Mouse (Mus musculus): ENCODE measurements around the gene Iqsec1.

Gene Iqsec1

DNA sequence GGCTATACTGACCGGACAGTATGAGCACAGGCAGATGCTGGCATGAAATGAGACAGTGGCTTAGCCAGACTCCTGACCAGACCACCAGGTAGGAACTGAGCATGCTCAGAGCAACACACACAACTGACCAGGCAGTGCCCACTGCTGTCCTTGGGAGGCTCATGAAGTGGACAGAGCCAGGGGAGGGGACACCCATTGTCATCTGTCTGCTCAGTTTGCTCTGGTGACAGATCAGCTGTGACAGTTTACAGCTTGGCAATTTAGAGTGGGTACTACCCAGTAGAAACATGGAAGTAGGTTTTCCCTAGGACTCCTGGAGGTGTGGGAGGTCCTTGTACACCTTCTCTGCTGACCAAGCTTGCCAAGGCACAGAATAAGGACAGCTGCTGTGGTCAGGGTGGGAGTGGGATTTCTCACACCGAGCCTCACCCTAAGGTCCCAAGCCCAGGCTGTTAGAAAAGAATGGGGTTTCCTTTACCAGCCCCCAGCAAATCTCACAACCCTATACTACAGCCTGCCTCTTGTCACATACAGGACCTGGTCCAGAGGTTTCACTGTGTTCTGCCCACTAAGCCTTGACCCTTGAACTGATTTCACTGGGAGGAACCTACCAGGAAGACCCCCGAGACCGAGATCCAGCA lies 253.0 kb downstream of the Iqsec1 start:
- DNase-seq (ENCODE audit: extremely low spot score, low read depth, low spot score) = no peak

- DNase-seq (ENCODE audit: extremely low spot score, low read depth, low spot score) = no peak
Observed at GRCm38 (mm10) chr6:90734806-90735205, 253.7 kb downstream of the Iqsec1 start.

GRCm38 (mm10) chr6:90731327-90731726 lies 257.2 kb downstream of the Iqsec1 start:
- no peak for DNase-seq (ENCODE audit: extremely low spot score, low read depth, low spot score)

DNA sequence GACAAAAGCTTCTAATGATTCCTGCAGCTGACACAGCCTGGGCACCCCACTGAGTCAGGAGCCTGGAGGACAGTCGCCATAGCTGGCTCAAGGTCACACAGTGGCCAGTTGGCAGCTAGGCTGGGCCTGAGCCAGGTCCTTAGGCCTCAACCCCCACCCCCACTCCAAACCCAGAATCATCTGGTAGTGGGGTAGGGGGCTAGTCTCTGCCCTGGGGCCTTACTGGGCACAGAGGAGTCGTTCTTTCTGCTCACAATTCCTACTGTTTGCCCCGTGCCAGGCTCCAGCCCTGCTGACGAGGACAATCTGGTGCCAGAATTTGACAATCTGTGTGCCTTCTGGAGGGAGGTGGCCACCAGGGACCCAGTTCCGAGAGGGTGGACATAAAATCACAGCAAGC lies 258.7 kb downstream of the Iqsec1 start:
- DNase-seq (ENCODE audit: extremely low spot score, low read depth, low spot score) = no peak

- no peak for DNase-seq (ENCODE audit: extremely low spot score, low read depth, low spot score)
Observed at GRCm38 (mm10) chr6:90728491-90728931, 260.0 kb downstream of the Iqsec1 start.

- no peak for DNase-seq (ENCODE audit: extremely low spot score, low read depth, low spot score)
Observed at GRCm38 (mm10) chr6:90727826-90728225, 260.7 kb downstream of the Iqsec1 start.

GRCm38 (mm10) chr6:90726711-90727122 lies 261.8 kb downstream of the Iqsec1 start:
- DNase-seq (ENCODE audit: extremely low spot score, low read depth, low spot score) = no peak

- no peak for DNase-seq (ENCODE audit: extremely low spot score, low read depth, low spot score)
Observed at GRCm38 (mm10) chr6:90725526-90725925, 263.0 kb downstream of the Iqsec1 start.

- DNase-seq (ENCODE audit: extremely low spot score, low read depth, low spot score) = no peak
Observed at GRCm38 (mm10) chr6:90722993-90723392, 265.5 kb downstream of the Iqsec1 start.

- no peak for DNase-seq (ENCODE audit: extremely low spot score, low read depth, low spot score)
Observed at GRCm38 (mm10) chr6:90720996-90721746, 267.3 kb downstream of the Iqsec1 start.

- DNase-seq (ENCODE audit: extremely low spot score, low read depth, low spot score) = no peak
Observed at GRCm38 (mm10) chr6:90720201-90720600, 268.3 kb downstream of the Iqsec1 start.

DNA sequence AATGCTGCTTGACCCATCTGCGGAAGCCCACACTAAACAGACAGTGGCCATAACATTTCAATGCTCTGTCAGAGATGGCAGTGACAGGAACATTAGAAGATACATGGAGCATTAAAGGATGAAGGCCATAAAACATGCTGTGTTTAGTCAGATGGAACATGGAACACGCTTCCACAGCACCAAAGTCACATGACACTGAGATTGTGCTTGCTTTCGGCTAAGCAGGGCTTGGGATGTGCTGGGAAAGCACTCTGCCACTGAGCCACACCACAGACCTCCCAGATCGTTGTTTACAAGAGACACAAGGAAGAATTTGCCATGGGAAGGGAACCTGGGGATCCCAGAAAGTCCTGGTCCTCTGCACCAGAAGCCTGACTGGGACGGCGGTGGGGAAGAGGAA lies 269.1 kb downstream of the Iqsec1 start:
- no peak for DNase-seq (ENCODE audit: extremely low spot score, low read depth, low spot score)

- no peak for DNase-seq (ENCODE audit: extremely low spot score, low read depth, low spot score)
Observed at GRCm38 (mm10) chr6:90718477-90718876, 270.0 kb downstream of the Iqsec1 start.

DNA sequence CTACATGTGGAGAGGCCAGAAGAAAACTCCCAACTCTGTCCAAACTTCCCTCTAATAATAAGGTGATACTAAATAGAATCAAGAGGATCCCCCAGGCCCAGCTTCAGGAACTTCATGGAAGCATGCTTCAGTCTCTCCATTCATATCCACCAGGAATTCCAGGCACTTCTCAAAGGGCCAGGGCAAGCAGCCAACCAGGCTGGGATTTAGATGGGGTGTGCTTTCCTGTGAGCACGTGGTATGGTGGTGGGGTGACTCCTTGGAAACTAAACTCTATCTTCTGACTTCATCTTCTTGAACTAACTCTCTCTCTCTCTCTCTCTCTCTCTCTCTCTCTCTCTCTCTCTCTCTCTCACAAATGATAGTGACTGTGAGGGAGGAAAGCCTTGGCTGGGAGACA lies 270.8 kb downstream of the Iqsec1 start:
- no peak for DNase-seq (ENCODE audit: extremely low spot score, low read depth, low spot score)

DNA sequence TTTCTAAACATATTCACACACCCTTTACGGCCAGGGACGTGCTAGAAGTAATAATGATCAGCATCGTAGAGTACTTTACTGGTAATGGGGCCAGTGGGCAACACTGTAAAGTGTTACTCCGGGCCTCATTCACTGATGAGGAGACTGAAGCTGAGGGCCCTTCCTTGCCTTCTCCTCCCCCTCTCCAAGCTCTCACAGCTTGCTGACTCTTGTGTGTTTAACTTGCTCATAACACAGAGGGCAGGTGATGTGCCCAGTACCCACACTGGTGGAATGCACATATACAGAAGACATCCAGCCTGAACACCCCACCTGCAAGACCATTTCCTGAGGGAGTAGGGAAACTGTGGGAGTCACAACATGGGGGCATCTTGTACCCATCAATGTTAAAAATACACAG lies 271.6 kb downstream of the Iqsec1 start:
- no peak for DNase-seq (ENCODE audit: extremely low spot score, low read depth, low spot score)

DNA sequence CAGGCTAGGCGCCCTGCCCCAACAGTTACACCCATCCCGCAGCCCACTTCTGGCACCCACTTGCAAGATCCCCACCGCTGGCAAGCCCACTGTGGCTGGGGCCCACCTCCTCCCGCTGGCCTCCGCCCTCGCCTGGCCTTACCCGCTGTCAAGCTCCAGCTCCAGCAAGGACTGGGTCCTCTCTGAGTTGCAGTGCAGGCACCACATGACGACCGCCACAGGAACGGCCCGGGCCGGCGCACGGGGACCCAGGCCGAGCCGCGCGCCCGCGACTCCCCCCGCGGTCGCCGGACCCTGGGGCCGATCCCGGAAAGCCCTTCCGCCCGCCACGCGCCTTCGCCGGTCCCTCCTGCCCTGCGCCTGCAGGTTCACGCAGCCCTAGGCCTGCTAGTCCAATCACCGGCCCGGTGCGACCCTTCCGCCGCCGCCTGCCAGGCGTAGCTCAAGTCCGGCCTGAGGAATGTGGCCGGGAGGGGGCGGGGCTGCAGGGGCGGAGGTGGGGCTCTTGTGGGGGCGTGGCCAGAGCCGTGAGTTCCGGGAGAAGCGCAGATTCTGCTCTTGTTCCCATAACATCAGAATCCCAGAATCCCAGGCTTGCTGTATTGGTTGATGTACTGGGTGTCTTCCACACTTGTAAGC lies 272.3 kb downstream of the Iqsec1 start:
- no peak for DNase-seq (ENCODE audit: extremely low spot score, low read depth, low spot score)

DNA sequence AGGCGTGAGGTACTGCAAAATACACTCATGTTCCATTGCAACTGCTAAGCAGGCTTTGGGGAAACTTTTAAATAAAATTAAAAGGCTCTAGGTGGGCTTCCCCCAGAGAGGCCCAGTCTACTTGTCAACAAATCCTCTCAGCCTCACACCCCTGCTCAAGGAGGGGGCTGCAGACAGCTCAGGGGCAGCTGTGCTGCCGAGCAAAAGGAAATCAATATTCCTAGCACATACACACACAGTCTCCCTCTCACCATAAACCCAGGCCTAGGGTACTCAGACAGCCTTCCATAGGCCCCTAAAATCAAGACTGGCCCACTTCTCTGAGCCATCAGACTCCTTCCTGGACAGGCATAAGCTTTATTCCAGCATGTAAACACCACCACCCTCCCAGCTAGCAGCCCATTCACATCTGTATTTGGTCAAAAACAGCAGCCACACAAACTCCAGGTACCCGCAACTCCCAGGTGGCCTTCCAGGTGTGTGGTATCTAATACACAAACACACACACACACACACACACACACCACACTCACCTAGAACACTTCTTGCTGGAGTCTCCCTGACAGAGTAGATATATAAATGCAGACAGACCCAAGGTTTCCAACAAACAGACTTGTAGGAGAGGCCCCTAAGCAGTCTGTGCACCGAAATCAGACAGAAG lies 273.1 kb downstream of the Iqsec1 start:
- DNase-seq (ENCODE audit: extremely low spot score, low read depth, low spot score) = no peak

- DNase-seq (ENCODE audit: extremely low spot score, low read depth, low spot score) = no peak
Observed at GRCm38 (mm10) chr6:90713650-90714049, 274.8 kb downstream of the Iqsec1 start.

GRCm38 (mm10) chr6:90712486-90713480 lies 275.7 kb downstream of the Iqsec1 start:
- no peak for DNase-seq (ENCODE audit: extremely low spot score, low read depth, low spot score)

- no peak for DNase-seq (ENCODE audit: extremely low spot score, low read depth, low spot score)
Observed at GRCm38 (mm10) chr6:90712063-90712462, 276.4 kb downstream of the Iqsec1 start.

Measured in hindlimb bud, embryonic 11.5 days (tissue).